Mouse (Mus musculus): ENCODE data around the gene Nktr.

GRCm38 (mm10) chr9:121682037-121682680 lies 36.8 kb upstream of the Nktr start:
- no peak for TF ChIP-seq POLR2A (IDR thresholded peaks at IDR 0.05; ENCODE audit: extremely low read depth, insufficient read depth, low read length)
- TF ChIP-seq CTCF (IDR thresholded peaks at IDR 0.05; ENCODE audit: extremely low read depth, insufficient read depth, low read length) = no peak

Measured in cortical plate, adult 2 months (tissue).